Mouse (Mus musculus) stomach, embryonic 14.5 days (tissue): ENCODE data around the gene Map3k20. TPM values are rescaled to one million over a fixed set of nuclear protein-coding genes. Genes with fewer than 3 reads are reported as not detected.

Experiments used
- ATAC-seq: fragments of 200-750 bp; cut with Nextera tagmentation; 2 replicates; pipeline ENCODE4 v1.8.0; 2017; ENCODE audit warnings: low read depth, moderate TSS enrichment; ENCODE audit not compliant: insufficient number of reproducible peaks, insufficient read depth, low FRiP score
- H3K27ac ChIP-seq: fragments of 300-500 bp; sonication (generic); 2 replicates; pipeline ENCODE4 v1.5.1; 2014; ENCODE audit warnings: mild to moderate bottlenecking, low read length, moderate library complexity, mixed read lengths
- H3K27me3 ChIP-seq: fragments of 300-500 bp; sonication (generic); 2 replicates; pipeline ENCODE4 v1.6.1; 2014; ENCODE audit warnings: low read length, control low read depth, mixed read lengths; ENCODE audit not compliant: control insufficient read depth, insufficient read depth
- H3K36me3 ChIP-seq: fragments of 300-500 bp; sonication (generic); 2 replicates; pipeline ENCODE4 v1.6.1; 2014; ENCODE audit warnings: mild to moderate bottlenecking, control low read depth, low read length, moderate library complexity, mixed read lengths; ENCODE audit not compliant: control insufficient read depth, insufficient read depth
- H3K4me1 ChIP-seq: fragments of 300-500 bp; sonication (generic); 2 replicates; pipeline ENCODE4 v1.6.1; 2014; ENCODE audit warnings: low read length, control low read depth, mixed read lengths; ENCODE audit not compliant: control insufficient read depth, insufficient read depth
- H3K4me2 ChIP-seq: fragments of 300-500 bp; sonication (generic); replicated peaks from 2 replicates; pipeline ENCODE4 v1.6.1; 2014; ENCODE audit warnings: low read depth, low read length, control low read depth
- H3K4me3 ChIP-seq: fragments of 300-500 bp; sonication (generic); 2 replicates; pipeline ENCODE4 v1.5.1; 2014; ENCODE audit warnings: low read depth, low read length, control low read depth
- H3K9ac ChIP-seq: fragments of 300-500 bp; sonication (generic); replicated peaks from 2 replicates; pipeline ENCODE4 v1.6.1; 2014; ENCODE audit warnings: low read depth, mild to moderate bottlenecking, control low read depth, low read length, moderate library complexity, mixed read lengths
- H3K9me3 ChIP-seq: fragments of 300-500 bp; sonication (generic); 2 replicates; pipeline ENCODE4 v1.6.1; 2016; ENCODE audit warnings: low read depth, low read length, control low read depth; ENCODE audit not compliant: control insufficient read depth
- whole genome bisulfite sequencing: fragments of 180-500 bp; shearing (Covaris S2); extraction: QIAGEN DNeasy Blood & Tissue Kit; methylation state at CpG from one replicate; pipeline ENCODE4 v1.1.7; 2014; 5-methylcytosine and 5-hydroxymethylcytosine counted together
- polyA plus RNA-seq: library from polyadenylated mRNA; unstranded; fragments of >200 nt; fragmentation: Nextera tagmentation; extraction: Ambion mirVana; gene quantifications from 2 replicates; pipeline ENCODE4 v1.2.1, GENCODE M21; 2014

Gene Map3k20
- polyA plus RNA-seq: 32.5 and 35.8 TPM in 2 replicates

DNA sequence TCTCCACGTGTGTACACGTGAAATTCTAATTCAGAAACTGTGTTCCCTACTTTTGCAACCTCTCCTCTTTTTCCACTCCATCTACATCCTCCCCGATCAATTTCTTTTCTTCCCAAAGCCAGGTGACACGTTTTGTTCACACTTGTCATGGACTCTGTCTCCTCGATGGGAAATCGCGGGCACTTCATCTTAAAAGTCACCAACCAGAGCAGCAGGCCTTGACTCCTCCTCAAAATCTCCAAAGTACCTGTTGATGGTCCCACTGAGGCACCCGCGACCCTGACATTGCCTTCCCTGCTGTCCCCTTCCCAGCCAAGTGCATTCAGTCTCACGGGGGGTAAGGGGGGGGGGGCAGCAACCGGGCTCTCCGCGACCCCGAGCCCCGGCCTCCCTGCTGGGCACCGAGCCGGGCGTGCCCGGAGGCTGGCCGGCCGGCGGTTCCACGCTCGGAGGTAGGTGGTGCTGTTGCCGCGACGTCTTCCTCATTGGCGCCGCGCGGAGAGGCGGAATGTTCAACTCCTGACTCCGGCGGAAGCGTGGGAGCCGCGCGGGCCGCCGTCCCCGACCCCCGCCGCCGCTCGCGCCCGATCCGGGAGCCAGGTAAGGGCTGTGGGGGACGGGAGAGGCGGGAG, at the start of gene Map3k20:
Map3k20 (plus strand) TSS at position 382 of the 632 bp plus-strand sequence.
- Histone ChIP-seq H3K4me1 (peaks cover 9% of the 10 kb centered on the region), H3K4me2 (peak within 1 kb of the TSS; percentile 66), H3K27me3 (no peaks in the 10 kb centered on the region), H3K36me3 (no peaks in the 10 kb centered on the region), H3K4me3 (peak within 1 kb of the TSS; percentile 76), H3K9me3 (no peaks in the 10 kb centered on the region), H3K27ac (peak within 1 kb of the TSS; percentile 58; the same call in 1 of the 2 replicates), H3K9ac (peak within 1 kb of the TSS; percentile 87)
- peak; percentile 83 for ATAC-seq
- WGBS: 2% methylated on average over 50 of the region's 50 CpGs

DNA sequence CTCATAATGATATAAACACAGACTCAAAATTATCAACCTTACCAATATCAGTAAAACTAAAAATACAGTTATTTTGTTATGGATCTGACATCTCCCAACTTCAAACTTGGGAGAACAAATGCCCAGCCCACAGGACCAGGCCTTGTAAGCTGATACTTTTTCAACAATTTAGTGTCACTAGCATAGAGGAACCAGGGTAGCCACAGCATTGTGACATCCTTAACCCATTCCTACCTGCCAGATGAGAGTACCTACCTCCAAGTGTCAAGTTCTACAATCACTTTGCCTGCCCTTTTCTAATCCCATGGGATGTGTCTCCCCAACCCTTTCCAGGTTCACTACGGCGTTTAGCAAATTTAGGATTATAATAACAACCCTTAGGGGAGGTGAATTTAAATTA, 47.0 kb upstream of the Map3k20 start:
- no peak overlapping the region for H3K27ac ChIP-seq
- 0 out of 2 replicates have a peak, but pooled peaks cover 3% of the 10 kb centered on the region for H3K4me1 ChIP-seq
- ATAC-seq: no peak
- H3K9me3 ChIP-seq: no peaks in the 10 kb centered on the region
- H3K4me2 ChIP-seq: no peak overlapping the region
- no peak overlapping the region for H3K4me3 ChIP-seq
- no peak overlapping the region for H3K9ac ChIP-seq
- H3K27me3 ChIP-seq: no peaks in the 10 kb centered on the region
- 84% methylated on average over 2 of the region's 2 CpGs for WGBS
- H3K36me3 ChIP-seq: no peaks in the 10 kb centered on the region

DNA sequence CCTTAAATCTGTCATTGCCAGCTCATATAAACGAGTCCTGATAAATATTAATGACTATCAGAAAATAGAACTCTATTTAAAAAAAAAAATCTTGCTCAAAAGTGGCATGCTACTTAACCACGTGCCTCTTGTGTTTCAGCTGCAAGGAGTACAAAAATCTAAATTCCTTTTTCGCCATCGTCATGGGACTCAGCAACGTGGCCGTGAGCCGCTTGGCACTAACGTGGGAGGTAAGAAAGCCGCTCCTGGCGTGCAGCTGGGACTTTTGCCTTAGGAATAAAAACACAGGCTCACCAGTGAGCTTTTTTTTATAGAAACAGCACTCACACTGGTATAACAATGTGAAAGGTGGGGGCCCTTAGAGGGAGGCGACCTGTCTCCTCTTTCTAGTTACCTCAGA, 46.5 kb upstream of the Map3k20 start:
- no peak for ATAC-seq
- Histone ChIP-seq H3K9ac (no peak overlapping the region), H3K4me3 (no peak overlapping the region), H3K4me1 (0 out of 2 replicates have a peak, but pooled peaks cover 3% of the 10 kb centered on the region), H3K27ac (no peak overlapping the region), H3K27me3 (no peaks in the 10 kb centered on the region), H3K9me3 (no peaks in the 10 kb centered on the region), H3K4me2 (no peak overlapping the region), H3K36me3 (no peaks in the 10 kb centered on the region)
- 82% methylated on average over 11 of the region's 11 CpGs for WGBS

DNA sequence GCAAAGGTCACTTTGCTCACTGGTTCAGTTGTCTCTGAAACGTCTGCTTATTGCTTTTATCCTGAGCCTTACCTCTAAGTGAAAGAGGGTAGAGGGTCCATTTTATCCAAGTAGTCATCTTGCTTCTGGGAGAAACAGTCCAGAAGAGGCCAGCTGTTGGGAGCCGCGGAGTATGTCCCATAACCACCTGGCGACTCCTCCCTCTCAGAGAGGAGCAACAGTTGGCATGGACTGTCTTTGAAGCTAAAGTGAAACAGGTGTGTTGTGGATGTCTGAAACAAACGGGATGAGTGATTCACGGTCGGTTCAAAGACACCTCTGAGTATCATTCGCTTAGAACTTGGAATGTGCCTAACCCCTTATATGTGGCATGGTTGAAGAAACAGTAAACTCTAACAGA, 46.0 kb upstream of the Map3k20 start:
- H3K9ac ChIP-seq: no peak overlapping the region
- ATAC-seq: no peak

DNA sequence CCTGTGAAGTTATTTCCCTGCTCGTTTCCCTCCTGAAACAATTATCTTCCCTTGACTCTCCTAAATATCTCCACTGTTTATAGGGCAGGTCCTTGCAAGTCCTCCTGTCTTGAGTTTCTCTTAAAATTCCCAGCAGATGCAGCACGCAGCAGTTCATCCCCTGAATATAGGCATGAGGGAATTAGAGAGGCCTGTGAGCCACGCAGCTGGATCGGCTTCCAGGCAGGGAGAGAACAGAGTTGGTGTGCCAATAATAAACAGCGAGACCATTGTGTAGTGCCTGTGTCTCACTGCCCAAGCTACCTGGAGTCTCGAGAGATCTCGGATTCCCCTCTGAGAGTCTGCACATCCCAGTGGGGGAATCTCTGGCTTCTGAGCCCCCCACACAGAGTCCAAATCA, 45.4 kb upstream of the Map3k20 start:
- H3K9me3 ChIP-seq: no peaks in the 10 kb centered on the region
- H3K9ac ChIP-seq: no peak overlapping the region
- 57% methylated on average over 7 of the region's 7 CpGs for WGBS
- 0 out of 2 replicates have a peak, but pooled peaks cover 3% of the 10 kb centered on the region for H3K4me1 ChIP-seq
- no peak for ATAC-seq
- no peak overlapping the region for H3K4me2 ChIP-seq
- H3K36me3 ChIP-seq: no peaks in the 10 kb centered on the region
- no peak overlapping the region for H3K4me3 ChIP-seq
- no peak overlapping the region for H3K27ac ChIP-seq
- H3K27me3 ChIP-seq: no peaks in the 10 kb centered on the region

More for the DNA sequence above, 46.0 kb upstream of the Map3k20 start:
- H3K4me2 ChIP-seq: no peak overlapping the region
- no peaks in the 10 kb centered on the region for H3K27me3 ChIP-seq
- no peaks in the 10 kb centered on the region for H3K9me3 ChIP-seq
- WGBS: 82% methylated on average over 8 of the region's 8 CpGs
- H3K36me3 ChIP-seq: no peaks in the 10 kb centered on the region
- no peak overlapping the region for H3K4me3 ChIP-seq
- 0 out of 2 replicates have a peak, but pooled peaks cover 3% of the 10 kb centered on the region for H3K4me1 ChIP-seq
- no peak overlapping the region for H3K27ac ChIP-seq

DNA sequence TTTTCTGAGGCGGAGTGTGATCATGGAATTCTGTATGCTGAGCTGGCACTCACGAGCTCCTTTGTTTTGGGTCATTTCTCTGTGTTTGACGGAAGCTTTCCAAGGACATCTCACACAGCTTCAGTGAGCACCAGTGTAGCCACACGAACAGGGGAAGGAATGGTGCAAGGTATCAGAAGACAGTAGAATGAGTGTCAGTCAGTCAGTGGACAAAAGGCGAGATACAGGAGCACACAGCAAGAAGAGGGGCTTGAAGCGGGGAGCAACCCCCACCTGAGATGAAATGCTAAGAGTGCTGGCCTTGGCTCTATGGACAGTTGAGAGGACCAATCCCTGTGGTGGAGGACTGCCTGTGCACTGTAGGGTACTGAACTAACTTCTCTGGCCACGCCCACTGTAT, 44.7 kb upstream of the Map3k20 start:
- H3K9ac ChIP-seq: no peak overlapping the region
- no peak overlapping the region for H3K27ac ChIP-seq
- WGBS: 81% methylated on average over 7 of the region's 7 CpGs
- no peak for ATAC-seq
- H3K4me1 ChIP-seq: 0 out of 2 replicates have a peak, but pooled peaks cover 3% of the 10 kb centered on the region
- no peaks in the 10 kb centered on the region for H3K9me3 ChIP-seq
- no peaks in the 10 kb centered on the region for H3K27me3 ChIP-seq
- H3K4me2 ChIP-seq: no peak overlapping the region
- H3K36me3 ChIP-seq: no peaks in the 10 kb centered on the region
- no peak overlapping the region for H3K4me3 ChIP-seq

DNA sequence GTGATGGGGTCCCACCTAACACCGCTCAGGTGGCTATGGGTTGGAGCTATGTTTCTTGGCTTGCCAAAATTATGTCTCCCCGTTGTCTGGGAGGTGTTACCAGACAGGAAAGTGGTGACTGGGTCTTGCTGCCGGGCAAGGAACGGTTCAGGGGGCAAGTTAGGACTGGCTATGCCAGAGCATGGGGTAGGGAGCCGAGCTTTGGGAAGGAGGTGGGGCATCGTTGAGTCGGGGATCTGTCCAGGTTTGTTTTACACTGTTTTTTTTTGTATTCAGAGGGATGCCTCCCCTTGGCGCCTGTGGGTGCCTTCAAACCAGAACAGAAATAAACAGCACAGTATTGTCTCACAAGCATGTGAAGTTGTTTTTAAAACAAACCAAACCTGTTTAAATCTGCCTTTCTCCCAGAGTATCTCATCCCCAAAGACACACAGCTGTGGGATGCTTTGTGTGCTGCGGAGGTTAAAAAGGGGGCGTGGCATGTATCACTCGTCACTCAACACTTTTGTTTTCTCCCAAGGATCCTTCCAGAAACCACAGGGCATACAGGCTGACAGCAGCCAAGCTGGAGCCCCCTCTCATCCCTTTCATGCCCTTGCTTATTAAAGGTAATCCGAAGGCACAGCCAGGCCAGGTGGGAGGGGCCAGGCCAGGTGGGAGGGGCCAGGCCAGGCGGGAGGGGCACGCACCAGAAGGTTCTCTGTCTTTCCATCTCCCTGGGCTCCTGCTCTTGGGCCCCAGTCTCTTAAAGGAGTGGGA, 43.5 kb upstream of the Map3k20 start:
- Histone ChIP-seq H3K27me3 (no peaks in the 10 kb centered on the region), H3K4me1 (0 out of 2 replicates have a peak, but pooled peaks cover 3% of the 10 kb centered on the region), H3K36me3 (no peaks in the 10 kb centered on the region), H3K27ac (no peak overlapping the region), H3K4me3 (peak overlapping the region; percentile 16; the same call in 1 of the 2 replicates), H3K4me2 (peak overlapping the region; percentile 23), H3K9ac (no peak overlapping the region), H3K9me3 (no peaks in the 10 kb centered on the region)
- no peak for ATAC-seq
- 51% methylated on average over 14 of the region's 14 CpGs for WGBS

DNA sequence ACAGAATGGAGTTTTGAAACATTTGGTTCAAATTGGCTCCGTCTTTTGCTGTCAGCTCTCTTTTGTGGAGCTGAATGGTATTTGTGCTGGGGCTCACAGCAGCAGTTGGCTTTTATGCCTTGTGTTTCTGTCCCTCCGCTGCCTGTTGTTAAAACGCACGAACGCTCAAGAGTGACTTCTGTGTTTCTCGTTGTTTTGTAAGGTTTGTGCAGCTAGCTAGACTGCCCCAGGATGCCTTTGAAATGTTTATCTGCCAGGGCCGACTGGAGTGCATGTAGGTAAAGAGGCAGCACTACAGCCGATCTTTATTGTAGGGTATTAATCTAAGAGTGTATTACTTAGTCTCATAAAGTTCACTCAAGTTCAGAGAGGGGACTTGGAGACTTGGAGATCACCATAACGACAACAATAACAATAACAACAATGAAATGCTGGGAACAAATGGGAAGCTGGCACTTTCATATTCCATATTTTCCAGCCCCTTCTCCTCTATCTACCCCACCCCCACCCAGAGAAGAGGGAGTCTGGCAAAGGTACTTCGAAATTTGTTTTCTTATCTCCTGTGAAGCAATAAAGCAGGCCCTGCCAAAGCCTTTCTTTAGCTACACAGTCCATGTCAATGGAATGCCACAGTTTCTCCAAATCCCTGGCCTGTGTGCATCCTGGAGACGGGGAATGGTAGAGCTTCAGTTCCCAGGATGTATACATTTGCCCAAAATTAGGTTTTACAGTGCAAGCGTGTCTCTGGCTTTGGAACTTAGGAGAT, 42.3 kb upstream of the Map3k20 start:
- no peaks in the 10 kb centered on the region for H3K27me3 ChIP-seq
- H3K9ac ChIP-seq: no peak overlapping the region
- no peaks in the 10 kb centered on the region for H3K36me3 ChIP-seq
- H3K4me2 ChIP-seq: no peak overlapping the region
- H3K9me3 ChIP-seq: no peaks in the 10 kb centered on the region
- ATAC-seq: no peak
- 0 out of 2 replicates have a peak, but pooled peaks cover 3% of the 10 kb centered on the region for H3K4me1 ChIP-seq
- WGBS: 69% methylated on average over 12 of the region's 12 CpGs
- no peak overlapping the region for H3K27ac ChIP-seq
- H3K4me3 ChIP-seq: no peak overlapping the region
